Mouse (Mus musculus) liver, postnatal 0 days (tissue): Measurements from ENCODE around the gene Cacnb3. TPM values are rescaled to one million over a fixed set of nuclear protein-coding genes. Genes with fewer than 3 reads are reported as not detected.

ENCODE experiments used
- ATAC-seq: fragments of 200-750 bp; cut with Nextera tagmentation; 2 replicates; pipeline ENCODE4 v1.8.0; 2017; ENCODE audit warnings: mild to moderate bottlenecking, moderate library complexity
- DNase-seq: peaks from one replicate; pipeline ENCODE4 v3.0.0-alpha.2; 2016
- H3K27ac ChIP-seq: fragments of 300-500 bp; sonication (generic); 2 replicates; pipeline ENCODE4 v1.5.1; 2014; ENCODE audit warnings: antibody characterized with exemption, moderate library complexity, mild to moderate bottlenecking, low read depth
- H3K27me3 ChIP-seq: fragments of 300-500 bp; sonication (generic); 2 replicates; pipeline ENCODE4 v1.6.1; 2014; ENCODE audit warnings: low read length, control low read depth, mixed read lengths; ENCODE audit not compliant: insufficient read depth
- H3K36me3 ChIP-seq: fragments of 300-500 bp; sonication (generic); replicated peaks from 2 replicates; pipeline ENCODE4 v1.6.1; 2014; ENCODE audit warnings: mild to moderate bottlenecking, control low read depth, low read length, moderate library complexity, mixed read lengths; ENCODE audit not compliant: insufficient read depth
- H3K4me1 ChIP-seq: fragments of 300-500 bp; sonication (generic); 2 replicates; pipeline ENCODE4 v1.6.1; 2014; ENCODE audit warnings: antibody characterized with exemption, mild to moderate bottlenecking, control low read depth; ENCODE audit not compliant: insufficient read depth
- H3K4me2 ChIP-seq: fragments of 300-500 bp; sonication (generic); 2 replicates; pipeline ENCODE4 v1.6.1; 2014; ENCODE audit warnings: low read depth, mild to moderate bottlenecking, low read length, moderate library complexity, mixed read lengths
- H3K4me3 ChIP-seq: fragments of 300-500 bp; sonication (generic); 2 replicates; pipeline ENCODE4 v1.5.1; 2014; ENCODE audit warnings: low read depth, low read length
- H3K9ac ChIP-seq: fragments of 300-500 bp; sonication (generic); replicated peaks from 2 replicates; pipeline ENCODE4 v1.6.1; 2014; ENCODE audit warnings: mild to moderate bottlenecking, moderate library complexity
- H3K9me3 ChIP-seq: fragments of 300-500 bp; sonication (generic); 2 replicates; pipeline ENCODE4 v1.6.1; 2016; ENCODE audit warnings: mild to moderate bottlenecking, control low read depth, low read length, mixed read lengths
- CTCF ChIP-seq: sonication (generic); IDR thresholded peaks from 2 replicates; pipeline ENCODE4 v1.5.1; 2016; ENCODE audit warnings: antibody characterized with exemption, low read depth
- EP300 ChIP-seq: IDR thresholded peaks from 2 replicates; pipeline ENCODE4 v1.6.1; 2016; ENCODE audit warnings: antibody characterized with exemption, low read depth, mild to moderate bottlenecking
- WGBS: fragments of 180-500 bp; shearing (Covaris S2); extraction: QIAGEN DNeasy Blood & Tissue Kit; methylation state at CpG from one replicate; pipeline ENCODE4 v1.1.7; 2014; ENCODE audit not compliant: insufficient replicate concordance; 5-methylcytosine and 5-hydroxymethylcytosine counted together
- polyA plus RNA-seq: library from polyadenylated mRNA; unstranded; fragments of >200 nt; fragmentation: Nextera tagmentation; extraction: Ambion mirVana; gene quantifications from 2 replicates; pipeline ENCODE4 v1.2.1, GENCODE M21; 2015

The Cacnb3 gene
- polyA plus RNA-seq, 1 experiment from 2014 or later, result 0.58 TPM

DNA sequence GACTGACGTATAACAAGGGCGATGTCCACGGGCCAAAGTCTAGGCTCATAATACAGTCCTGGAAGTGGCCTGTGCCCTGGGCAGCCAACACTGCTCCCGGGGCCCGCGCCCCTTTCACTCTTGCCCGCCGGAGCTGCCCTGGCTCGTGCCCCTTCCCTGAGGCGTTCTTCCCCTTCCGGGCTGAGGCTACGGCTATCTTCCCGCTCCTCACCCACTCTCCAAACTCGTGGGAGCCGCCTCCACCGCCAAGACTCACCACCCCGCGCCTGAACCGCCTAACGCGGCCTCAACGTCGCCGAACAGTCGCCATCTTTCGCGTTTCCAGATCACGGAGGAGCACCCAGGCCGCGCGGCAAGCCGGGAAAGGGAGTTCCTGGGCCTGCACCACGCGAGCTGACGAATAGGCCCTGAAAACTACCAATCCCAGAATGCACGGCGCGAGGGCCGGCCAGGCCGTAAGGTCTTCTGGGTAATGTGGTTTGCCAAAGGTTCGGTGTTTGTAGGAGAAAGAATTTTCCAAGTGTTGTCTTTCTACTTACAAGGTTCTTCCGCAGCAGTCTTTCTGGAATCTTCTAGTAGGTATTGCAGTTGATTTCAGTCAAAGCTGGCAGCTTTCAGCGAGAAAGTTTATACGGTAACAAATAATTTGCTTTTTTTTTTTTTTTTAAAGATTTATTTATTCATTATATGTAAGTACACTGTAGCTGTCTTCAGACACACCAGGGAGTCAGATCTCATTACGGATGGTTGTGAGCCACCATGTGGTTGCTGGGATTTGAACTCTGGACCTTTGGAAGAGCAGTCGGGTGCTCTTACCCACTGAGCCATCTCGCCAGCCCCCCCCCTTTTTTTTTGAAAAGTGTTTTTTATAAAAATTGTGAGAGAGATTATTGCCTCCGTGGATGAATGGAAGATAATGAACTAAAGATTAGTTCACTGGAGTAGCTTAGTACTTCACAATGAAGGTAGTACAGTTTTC lies 32.2 kb downstream of the Cacnb3 start, which contains the start of gene Ddx23:
Gene Ddx23, minus strand, starts transcription at position 328 of the 979 bp plus-strand sequence.
- H3K4me1 ChIP-seq, result 0 out of 2 replicates have a peak, but pooled peaks cover 5% of the 10 kb centered on the region
- H3K4me3 ChIP-seq, result peak within 1 kb of the TSS; percentile 96
- peak; percentile 97 for ATAC-seq
- peaks cover 10% of the 10 kb centered on the region for H3K36me3 ChIP-seq
- TF ChIP-seq CTCF (no peak), EP300 (0 out of 2 replicates have a peak, but pooled peaks have one; percentile 0)
- no peaks in the 10 kb centered on the region for H3K9me3 ChIP-seq
- DNase-seq, result peak; percentile 97
- H3K27me3 ChIP-seq, result no peaks in the 10 kb centered on the region
- 2% methylated on average over 47 of the region's 48 CpGs for WGBS
- peak within 1 kb of the TSS; percentile 86 for H3K4me2 ChIP-seq
- H3K27ac ChIP-seq, result peak within 1 kb of the TSS; percentile 98
- H3K9ac ChIP-seq, result peak within 1 kb of the TSS; percentile 98

DNA sequence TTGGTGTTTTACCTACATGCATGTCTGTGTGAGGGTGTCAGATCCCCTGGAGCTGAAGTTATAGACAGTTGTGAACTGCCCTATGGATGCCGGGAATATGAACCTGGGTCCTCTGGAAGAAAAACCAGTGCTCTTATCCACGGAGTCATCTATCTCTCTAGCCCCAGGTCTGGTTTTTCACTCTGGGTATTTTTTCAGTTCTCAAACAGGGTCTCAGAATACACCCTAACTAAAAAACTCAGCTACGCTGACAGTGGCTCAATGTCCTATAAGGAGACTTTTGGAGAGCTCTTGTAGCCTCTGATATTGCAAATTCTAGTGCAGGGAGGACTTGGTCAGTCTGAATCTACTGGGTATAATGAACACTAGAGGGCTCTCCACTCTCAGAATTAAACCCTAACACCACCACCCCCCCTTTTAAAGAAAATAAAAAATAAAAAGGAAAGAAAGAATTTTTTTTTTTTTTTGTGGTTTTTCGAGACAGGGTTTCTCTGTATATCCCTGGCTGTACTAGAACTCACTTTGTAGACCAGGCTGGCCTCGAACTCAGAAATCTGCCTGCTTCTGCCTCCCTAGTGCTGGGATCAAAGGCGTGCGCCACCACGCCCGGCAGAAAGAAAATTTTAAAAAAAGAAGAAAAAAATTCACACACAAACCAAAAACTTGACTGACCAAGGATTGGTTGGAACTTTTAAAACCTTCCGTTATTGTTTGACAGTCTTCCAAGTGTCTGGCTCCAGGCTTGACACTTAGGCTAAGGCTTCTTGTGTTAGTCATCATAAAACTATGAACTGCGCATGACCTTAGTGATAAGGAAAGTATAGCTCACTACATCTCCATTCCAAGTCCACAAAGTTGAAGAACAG lies 33.6 kb downstream of the Cacnb3 start:
- H3K9me3 ChIP-seq, result no peaks in the 10 kb centered on the region
- ATAC-seq, result no peak
- H3K36me3 ChIP-seq, result no peaks in the 10 kb centered on the region
- no peak overlapping the region for H3K4me3 ChIP-seq
- H3K9ac ChIP-seq, result no peak overlapping the region
- no peak overlapping the region for H3K4me2 ChIP-seq
- 67% methylated on average over 11 of the region's 11 CpGs for WGBS
- no peak overlapping the region for H3K27ac ChIP-seq
- H3K4me1 ChIP-seq, result 0 out of 2 replicates have a peak, but pooled peaks cover 5% of the 10 kb centered on the region
- no peaks in the 10 kb centered on the region for H3K27me3 ChIP-seq
- DNase-seq, result no peak
- TF ChIP-seq CTCF (peak; percentile 59), EP300 (no peak)

DNA sequence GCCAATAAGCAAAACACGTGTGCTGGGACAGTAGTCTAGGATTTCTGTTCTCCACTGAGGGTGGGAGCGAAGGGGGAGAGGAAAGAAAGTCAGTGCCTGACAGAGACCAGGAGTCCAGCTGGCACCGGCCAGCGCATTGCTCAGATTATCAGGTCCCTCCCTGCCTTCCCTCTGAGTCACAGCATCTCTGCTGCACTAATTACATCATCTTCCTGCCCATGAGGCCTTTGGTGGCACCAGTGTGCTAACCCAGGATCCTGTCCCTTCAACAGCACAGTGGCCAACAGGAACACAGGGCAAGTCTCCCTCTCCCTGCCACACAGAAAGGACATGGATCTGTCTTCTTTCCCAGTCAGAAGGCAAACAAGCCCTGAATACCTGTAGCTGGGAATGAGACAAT lies 42.0 kb downstream of the Cacnb3 start:
- H3K9me3 ChIP-seq, result no peaks in the 10 kb centered on the region
- peaks cover 6% of the 10 kb centered on the region for H3K4me1 ChIP-seq
- no peak overlapping the region for H3K9ac ChIP-seq
- no peak overlapping the region for H3K27ac ChIP-seq
- H3K4me2 ChIP-seq, result no peak overlapping the region
- no peak overlapping the region for H3K4me3 ChIP-seq
- H3K27me3 ChIP-seq, result peaks cover 34% of the 10 kb centered on the region
- peak; percentile 20 for DNase-seq
- TF ChIP-seq EP300, result no peak
- no peak for TF ChIP-seq CTCF
- H3K36me3 ChIP-seq, result no peaks in the 10 kb centered on the region
- WGBS, result 43% methylated on average over 4 of the region's 4 CpGs
- ATAC-seq, result no peak

DNA sequence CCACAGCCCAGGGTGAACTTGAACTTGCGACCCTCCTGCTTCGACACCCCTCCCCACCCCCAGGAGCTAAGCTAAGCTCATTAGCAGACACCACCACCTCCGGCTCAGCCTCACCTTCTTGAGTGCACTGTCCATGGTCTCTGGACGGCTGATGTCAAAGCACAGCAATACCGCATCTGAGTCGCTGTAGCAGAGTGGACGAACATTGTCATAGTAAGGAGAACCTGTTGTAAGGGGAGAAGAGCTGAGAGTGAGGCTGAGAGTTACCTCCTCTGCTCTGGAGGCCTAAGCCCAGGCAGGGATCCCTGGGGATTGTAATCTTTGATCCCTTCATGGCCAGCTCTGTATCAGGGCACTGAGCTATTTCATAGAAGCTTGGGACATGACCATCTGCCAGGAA lies 43.1 kb downstream of the Cacnb3 start:
- DNase-seq (no peak), ATAC-seq (no peak)
- Histone ChIP-seq H3K9me3 (no peaks in the 10 kb centered on the region), H3K9ac (no peak overlapping the region), H3K4me1 (peaks cover 6% of the 10 kb centered on the region), H3K27ac (no peak overlapping the region), H3K4me3 (no peak overlapping the region), H3K27me3 (peaks cover 40% of the 10 kb centered on the region), H3K4me2 (no peak overlapping the region), H3K36me3 (no peaks in the 10 kb centered on the region)
- 79% methylated on average over 7 of the region's 7 CpGs for WGBS
- TF ChIP-seq CTCF (no peak), EP300 (no peak)

DNA sequence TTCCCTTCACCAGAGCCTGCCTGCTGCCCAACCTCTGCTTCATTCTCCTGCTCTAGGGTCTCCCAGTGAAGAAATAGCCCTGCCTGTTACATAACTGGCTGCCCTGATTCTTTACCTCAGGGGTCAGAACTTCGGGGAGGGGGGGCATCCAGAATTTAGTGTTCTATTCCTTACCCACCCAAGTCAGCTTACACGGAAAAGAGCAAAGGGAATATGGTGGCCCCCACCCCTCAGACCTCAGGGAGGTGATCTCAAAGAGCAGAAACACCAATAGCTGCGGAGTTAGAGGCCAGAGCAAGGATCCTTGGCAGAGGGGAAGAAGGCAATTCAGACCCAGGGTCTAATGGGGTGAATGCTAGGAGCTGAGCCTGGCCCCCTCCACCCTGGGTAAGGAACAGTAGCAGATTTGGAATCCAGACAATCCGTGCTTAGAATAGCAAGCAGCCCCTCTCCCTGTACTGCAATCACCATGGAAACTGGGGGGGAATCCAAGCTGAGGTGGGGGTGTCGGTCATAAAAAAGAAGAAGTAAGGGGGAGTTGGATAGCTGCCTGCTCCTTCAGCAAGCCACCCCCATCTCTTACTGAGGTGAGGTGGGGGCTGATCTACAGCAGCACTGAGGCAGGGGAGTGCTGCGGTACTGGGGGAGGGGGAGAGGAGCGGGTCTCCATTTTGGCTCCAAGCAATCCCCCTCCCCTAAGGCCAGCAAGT lies 43.8 kb downstream of the Cacnb3 start:
- no peaks in the 10 kb centered on the region for H3K9me3 ChIP-seq
- no peak overlapping the region for H3K27ac ChIP-seq
- no peak for ATAC-seq
- no peak overlapping the region for H3K9ac ChIP-seq
- no peaks in the 10 kb centered on the region for H3K36me3 ChIP-seq
- H3K4me1 ChIP-seq, result peaks cover 6% of the 10 kb centered on the region
- no peak for DNase-seq
- H3K4me2 ChIP-seq, result no peak overlapping the region
- 41% methylated on average over 7 of the region's 7 CpGs for WGBS
- no peak for TF ChIP-seq EP300
- no peak for TF ChIP-seq CTCF
- H3K4me3 ChIP-seq, result no peak overlapping the region
- peaks cover 40% of the 10 kb centered on the region for H3K27me3 ChIP-seq
